Mouse (Mus musculus) myocyte (in vitro differentiated cells): ENCODE results near the gene Cdkn2b.

Experiments used
- CEBPB ChIP-seq: IDR thresholded peaks from 2 replicates; pipeline ENCODE4 v1.6.1; 2011; ENCODE audit warnings: mild to moderate bottlenecking, moderate library complexity; ENCODE audit not compliant: poor library complexity, insufficient read depth, severe bottlenecking
- MAX ChIP-seq: IDR thresholded peaks from one replicate; pipeline ENCODE4 v1.6.1; 2011; ENCODE audit warnings: low read depth, mild to moderate bottlenecking, control low read depth
- MYOG ChIP-seq, 3 experiments: IDR thresholded peaks; one replicate each; pipeline ENCODE4 v1.6.1; 2011; ENCODE audit warnings: control low read depth in 2 of 3, low read depth in 2 of 3, mild to moderate bottlenecking in 2 of 3; ENCODE audit not compliant: insufficient read length in 2 of 3, control insufficient read depth in 1 of 3, insufficient read depth in 1 of 3
- POLR2A ChIP-seq: IDR thresholded peaks from one replicate; pipeline ENCODE4 v1.6.1; 2011; ENCODE audit warnings: low read depth, mild to moderate bottlenecking, control low read depth, moderate library complexity; ENCODE audit not compliant: insufficient read length
- POLR2AphosphoS2 ChIP-seq: IDR thresholded peaks from one replicate; pipeline ENCODE4 v1.6.1; 2011; ENCODE audit warnings: low read depth, control low read depth; ENCODE audit not compliant: insufficient read length
- TCF3 ChIP-seq: IDR thresholded peaks from one replicate; pipeline ENCODE4 v1.6.1; 2011; ENCODE audit warnings: low read depth, control low read depth; ENCODE audit not compliant: insufficient read length
- USF1 ChIP-seq: IDR thresholded peaks from one replicate; pipeline ENCODE4 v1.6.1; 2011; ENCODE audit warnings: low read depth, mild to moderate bottlenecking, control low read depth, moderate library complexity

DNA sequence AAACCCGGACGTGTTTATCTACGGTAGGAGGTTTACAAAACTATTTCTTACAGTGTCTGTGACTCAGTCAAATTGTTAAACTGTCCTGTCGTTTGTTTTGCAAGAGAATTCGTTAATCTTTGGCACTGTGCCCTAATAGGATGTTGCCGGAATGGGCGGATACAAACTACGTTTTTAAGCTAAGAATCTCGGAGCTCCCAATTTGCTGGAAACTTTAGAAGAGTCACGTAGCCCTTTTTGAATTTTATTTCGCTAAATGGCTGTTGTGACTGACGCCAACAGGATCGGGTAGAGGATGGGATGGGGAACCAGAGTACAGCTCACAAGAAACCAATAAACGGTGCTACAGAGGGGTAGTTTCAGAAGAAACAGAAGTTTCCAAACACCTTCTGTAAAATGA lies 36.8 kb downstream of the Cdkn2b start:
- TF ChIP-seq POLR2A, result no peak
- no peak for TF ChIP-seq MYOG (IDR thresholded peaks at IDR 0.05; ENCODE audit: control insufficient read depth in 1 of 3, insufficient read depth in 1 of 3, insufficient read length in 2 of 3, low read depth in 2 of 3)
- no peak for TF ChIP-seq CEBPB
- no peak for TF ChIP-seq MAX
- no peak for TF ChIP-seq TCF3
- no peak for TF ChIP-seq POLR2AphosphoS2
- no peak for TF ChIP-seq USF1
